Mouse (Mus musculus) adrenal gland, adult 18-20 months (tissue): Measurements from ENCODE around the gene Iqgap1. TPM values are rescaled to one million over a fixed set of nuclear protein-coding genes. Genes with fewer than 3 reads are reported as not detected.
A peak's percentile ranks its signal among the peaks of the same experiment; 100 is the strongest.

ENCODE experiments used
- DNase-seq, 2 experiments: peaks; one replicate each; pipeline ENCODE4 v3.0.0; 2021 to 2022; ENCODE audit warnings: low spot score in 2 of 2
- long read RNA-seq, 2 experiments: library from polyadenylated mRNA; stranded (forward); transcript quantifications; one replicate each; pipeline ENCODE4 v2.0.0; 2021
- total RNA-seq, 2 experiments: library from RNA; stranded (reverse); gene quantifications; 1 replicate in 1 of 2; 2 replicates in 1 of 2; pipeline ENCODE4 v1.2.3; 2021

Gene Iqgap1
- total RNA-seq: 10 to 100 TPM; 73.6 to 79.1 TPM
- long read RNA-seq, experiment 1, full-length matches to known transcripts: 6 of 17 reads
- long read RNA-seq, experiment 1, partial matches to known transcripts: 10 of 17 reads
- long read RNA-seq, experiment 1, other reads (novel, unspliced or antisense): 1 of 17 reads
- long read RNA-seq, experiment 2, partial matches to known transcripts: 16 of 23 reads
- long read RNA-seq, experiment 2, other reads (novel, unspliced or antisense): 7 of 23 reads

GRCm38 (mm10) chr7:80825843-80826403, at the start of gene Iqgap1:
Gene Iqgap1, minus strand, starts transcription at chr7:80825974.
- DNase-seq: no peak

GRCm38 (mm10) chr7:80873631-80874030, 47.9 kb upstream of the Iqgap1 start:
- DNase-seq: no peak

- DNase-seq: no peak
Observed at GRCm38 (mm10) chr7:80873038-80873437, 47.3 kb upstream of the Iqgap1 start.

- no peak for DNase-seq
Observed at GRCm38 (mm10) chr7:80868686-80869085, 42.9 kb upstream of the Iqgap1 start.

- no peak for DNase-seq
Observed at GRCm38 (mm10) chr7:80866514-80867147, 40.9 kb upstream of the Iqgap1 start.

GRCm38 (mm10) chr7:80865521-80865920, 39.7 kb upstream of the Iqgap1 start:
- no peak for DNase-seq

GRCm38 (mm10) chr7:80864831-80865230, 39.1 kb upstream of the Iqgap1 start:
- DNase-seq: no peak

- DNase-seq: no peak
Observed at GRCm38 (mm10) chr7:80864151-80864550, 38.4 kb upstream of the Iqgap1 start.

- no peak for DNase-seq
Observed at GRCm38 (mm10) chr7:80863520-80863919, 37.7 kb upstream of the Iqgap1 start.

GRCm38 (mm10) chr7:80862475-80862874, 36.7 kb upstream of the Iqgap1 start:
- no peak for DNase-seq

GRCm38 (mm10) chr7:80860729-80861274, 35.0 kb upstream of the Iqgap1 start, which contains the start of gene Zscan2:
Gene Zscan2, plus strand, starts transcription at chr7:80860920.
- DNase-seq: peak; percentile 74 to 85

GRCm38 (mm10) chr7:80860227-80860626, 34.5 kb upstream of the Iqgap1 start:
- DNase-seq: peak in 1 of 2 experiments; percentile 48

GRCm38 (mm10) chr7:80857181-80857580, 31.4 kb upstream of the Iqgap1 start:
- DNase-seq: peak; percentile 71 to 80

- DNase-seq: no peak
Observed at GRCm38 (mm10) chr7:80855316-80855715, 29.5 kb upstream of the Iqgap1 start.

- DNase-seq: no peak
Observed at GRCm38 (mm10) chr7:80853218-80853617, 27.4 kb upstream of the Iqgap1 start.

- no peak for DNase-seq
Observed at GRCm38 (mm10) chr7:80850520-80850919, 24.7 kb upstream of the Iqgap1 start.

GRCm38 (mm10) chr7:80849710-80850109, 23.9 kb upstream of the Iqgap1 start:
- no peak for DNase-seq

GRCm38 (mm10) chr7:80849267-80849666, 23.5 kb upstream of the Iqgap1 start:
- DNase-seq: no peak

- no peak for DNase-seq
Observed at GRCm38 (mm10) chr7:80846709-80847108, 20.9 kb upstream of the Iqgap1 start.

- no peak for DNase-seq
Observed at GRCm38 (mm10) chr7:80846280-80846678, 20.5 kb upstream of the Iqgap1 start.

- DNase-seq: no peak
Observed at GRCm38 (mm10) chr7:80845621-80846279, 20.0 kb upstream of the Iqgap1 start.

- no peak for DNase-seq
Observed at GRCm38 (mm10) chr7:80844691-80845090, 18.9 kb upstream of the Iqgap1 start.
